Mouse (Mus musculus) retina, embryonic 14.5 days (tissue): ENCODE measurements around the gene Tuba1c.

Experiments used
- DNase-seq: peaks from one replicate; pipeline ENCODE4 v3.0.0-alpha.2; 2015; ENCODE audit warnings: low spot score

The Tuba1c gene

DNA sequence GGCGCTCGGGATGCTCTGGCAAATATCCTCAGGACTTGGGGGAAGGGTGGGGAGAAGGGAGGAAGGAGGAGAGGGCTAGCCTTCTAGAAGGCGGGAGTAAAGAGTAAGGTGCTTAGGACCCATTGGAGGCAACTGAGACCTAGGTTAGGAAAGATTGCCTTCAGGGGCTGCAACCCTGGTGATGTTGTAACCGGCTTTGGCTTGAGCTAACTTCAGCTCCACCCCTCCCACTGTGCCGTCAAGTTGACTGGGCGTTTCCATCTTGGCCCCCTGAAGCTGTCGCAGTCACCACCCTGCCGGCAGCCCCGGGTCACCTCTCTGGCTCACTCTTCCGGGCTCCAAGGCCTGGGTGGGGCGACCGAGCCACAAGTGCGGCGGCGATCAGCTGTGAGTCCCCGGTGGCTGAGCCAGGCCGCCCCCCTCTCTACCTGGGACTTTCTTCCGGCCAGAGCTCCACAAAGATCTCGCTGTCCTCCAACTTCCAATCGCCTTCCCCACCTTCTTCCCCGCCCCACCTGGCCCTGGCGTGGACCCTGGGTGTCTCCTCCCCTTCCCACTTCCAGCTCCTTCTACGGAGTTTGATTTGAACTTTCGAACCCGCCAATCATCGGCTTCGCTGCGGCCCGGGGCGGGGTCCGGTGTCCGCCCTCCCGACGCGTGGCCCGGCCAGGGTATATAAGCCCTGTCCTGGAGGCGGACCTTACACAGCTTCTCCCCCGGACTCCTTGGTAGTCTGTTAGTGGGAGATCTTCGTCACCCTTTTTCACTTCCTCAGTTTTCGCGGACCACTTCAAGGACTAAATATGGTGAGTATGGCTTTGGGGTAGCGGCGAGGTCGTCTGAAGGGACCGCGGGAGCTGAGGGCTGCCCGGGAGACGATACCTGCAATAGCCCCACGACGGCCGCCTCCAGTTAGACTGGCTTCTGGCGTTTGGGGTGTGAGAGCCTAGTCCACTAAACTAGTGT is at the start of gene Tuba1c:
Gene Tuba1c, plus strand, starts transcription at position 273 of the 966 bp plus-strand sequence.
- DNase-seq: peak; percentile 84

DNA sequence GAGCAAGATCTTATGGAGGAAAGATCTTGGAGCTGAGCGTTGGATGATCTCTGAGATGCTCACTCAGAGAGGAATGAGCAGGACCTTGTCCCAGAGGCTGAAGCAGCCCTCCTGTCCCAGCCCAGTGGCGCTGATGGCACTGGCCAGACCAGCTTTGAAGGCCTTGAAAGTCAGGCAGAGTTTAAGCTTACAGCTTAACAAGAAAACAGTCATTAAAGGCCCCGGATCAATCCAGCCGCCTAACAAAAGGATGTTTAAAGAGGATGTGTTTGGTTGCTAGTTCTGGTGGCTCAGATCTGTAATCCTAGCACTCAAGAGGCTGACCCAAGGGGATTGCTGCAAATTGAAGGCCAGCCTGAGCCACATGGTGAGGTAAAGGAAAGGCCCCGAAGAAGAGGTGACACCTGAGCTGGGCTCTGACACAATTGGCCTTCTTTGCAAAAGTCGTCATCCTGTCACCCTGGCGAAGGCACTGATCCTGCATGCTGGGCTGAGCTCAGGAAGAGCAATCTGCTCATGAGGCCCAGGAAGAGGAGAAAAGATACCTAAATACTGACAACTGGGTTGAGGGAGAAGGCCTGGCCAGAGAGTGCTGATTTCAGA is 49.6 kb upstream of the Tuba1c start:
- peak; percentile 23 for DNase-seq

DNA sequence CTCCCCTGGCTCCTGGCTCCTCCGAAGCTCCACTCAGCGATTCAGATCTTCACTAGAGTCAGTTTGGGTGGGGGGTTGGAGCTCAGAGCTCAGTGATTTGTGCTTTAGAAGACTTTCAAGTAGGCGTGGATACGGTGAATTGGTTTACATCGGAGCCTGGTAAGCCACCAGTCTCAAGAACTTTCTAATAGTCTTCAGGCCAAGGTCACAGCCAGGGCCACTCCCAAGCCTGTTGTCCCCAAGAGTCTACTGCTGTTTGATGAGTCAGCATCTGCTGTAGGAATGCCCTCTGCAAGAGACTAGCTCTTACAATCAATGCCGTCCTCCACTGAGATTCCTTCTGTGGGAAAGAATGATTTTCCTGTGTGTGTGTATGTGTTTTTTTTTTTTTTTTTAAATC is 47.6 kb upstream of the Tuba1c start:
- DNase-seq: no peak

- peak; percentile 98 for DNase-seq
Observed at GRCm38 (mm10) chr15:98983431-98984081, 46.1 kb upstream of the Tuba1c start.

- peak; percentile 57 for DNase-seq
Observed at GRCm38 (mm10) chr15:98984681-98985080, 45.0 kb upstream of the Tuba1c start.

DNA sequence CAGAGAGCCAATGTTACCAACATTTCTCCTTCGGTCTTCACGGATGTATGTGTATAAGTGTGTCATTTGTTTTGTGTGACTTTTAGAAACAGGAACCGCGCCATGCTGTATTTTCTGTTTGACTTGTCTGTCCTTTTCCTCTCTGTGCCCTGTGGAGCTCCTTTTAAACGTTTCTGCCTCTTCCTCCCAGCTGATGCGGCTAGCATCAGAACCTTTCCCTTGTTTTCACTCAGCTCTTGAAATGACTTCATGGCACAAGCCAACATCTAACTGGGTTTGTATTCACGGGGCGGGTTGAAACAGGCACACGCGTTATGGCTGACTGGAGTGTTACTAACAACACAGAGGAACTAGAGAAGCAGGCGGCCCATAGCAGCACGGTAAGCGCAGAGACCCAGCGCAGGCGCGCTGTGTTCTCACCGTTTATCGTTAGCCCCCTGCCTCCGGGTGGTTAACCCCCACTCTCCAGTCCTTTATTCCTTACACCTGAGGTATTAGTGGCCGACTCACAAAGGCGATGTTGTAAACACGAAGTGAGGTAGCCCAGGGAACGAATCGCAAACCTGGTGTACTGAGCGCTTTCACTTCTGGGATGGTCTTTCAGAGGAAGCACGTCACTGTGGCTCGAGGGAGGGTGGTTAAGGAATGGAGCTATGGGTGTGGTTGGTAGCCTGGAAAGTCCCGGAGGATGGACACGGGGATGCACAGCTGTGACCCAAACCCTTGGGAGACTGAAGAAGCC is 44.3 kb upstream of the Tuba1c start:
- DNase-seq: peak; percentile 77

- DNase-seq: peak; percentile 53
Observed at GRCm38 (mm10) chr15:98985982-98986715, 43.5 kb upstream of the Tuba1c start.

DNA sequence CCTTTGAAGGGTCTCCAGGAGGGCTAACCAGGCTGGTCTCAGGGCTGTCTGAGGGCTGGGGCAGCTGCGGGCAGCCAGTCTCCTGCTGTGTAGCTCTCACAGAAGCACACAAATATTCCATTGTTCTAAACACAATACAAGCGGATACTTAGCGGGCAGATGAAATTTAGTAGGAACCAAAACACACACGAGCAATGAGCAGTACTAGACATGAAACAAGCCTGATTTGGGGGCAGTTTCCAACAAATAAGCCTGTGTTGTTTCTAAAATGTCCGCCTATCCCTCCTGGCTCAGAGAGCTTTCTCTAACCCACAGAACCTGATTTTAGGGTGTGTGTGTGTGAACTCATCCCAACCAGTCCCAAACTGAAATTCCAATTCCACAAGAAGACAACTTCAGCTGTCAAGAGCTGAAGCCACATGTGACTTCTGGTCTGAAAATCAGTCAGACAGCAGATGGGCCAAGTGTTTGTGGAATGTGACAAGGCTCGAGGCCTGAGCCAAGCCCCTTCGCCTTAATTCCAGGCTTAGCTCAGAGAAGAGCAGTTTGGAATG is 42.5 kb upstream of the Tuba1c start:
- peak; percentile 82 for DNase-seq

DNA sequence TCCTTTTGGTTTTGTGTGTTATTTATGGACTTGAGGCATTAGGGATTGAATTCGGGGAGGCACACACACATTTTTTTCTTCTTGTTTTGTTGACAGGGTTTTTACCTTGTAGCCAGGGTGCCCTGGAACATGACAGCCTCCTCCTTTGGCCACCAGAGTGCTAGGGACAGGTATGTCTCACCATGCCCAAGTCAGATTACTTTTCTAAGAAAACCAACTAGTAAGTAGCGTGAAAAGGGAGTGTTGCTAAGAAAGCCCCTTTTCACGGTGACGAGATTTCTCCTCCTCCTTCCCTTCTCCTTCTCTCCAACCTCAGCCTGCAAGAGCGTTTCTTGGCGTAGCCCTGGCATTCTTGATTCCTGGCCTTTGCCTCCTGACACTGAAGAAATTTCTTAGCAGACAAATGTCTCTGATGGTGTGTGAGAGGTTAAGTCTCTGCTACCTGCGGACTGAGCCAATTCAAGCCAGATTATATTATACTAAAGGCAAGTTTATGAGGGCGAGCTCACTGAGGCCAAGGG is 42.0 kb upstream of the Tuba1c start:
- DNase-seq: no peak

DNA sequence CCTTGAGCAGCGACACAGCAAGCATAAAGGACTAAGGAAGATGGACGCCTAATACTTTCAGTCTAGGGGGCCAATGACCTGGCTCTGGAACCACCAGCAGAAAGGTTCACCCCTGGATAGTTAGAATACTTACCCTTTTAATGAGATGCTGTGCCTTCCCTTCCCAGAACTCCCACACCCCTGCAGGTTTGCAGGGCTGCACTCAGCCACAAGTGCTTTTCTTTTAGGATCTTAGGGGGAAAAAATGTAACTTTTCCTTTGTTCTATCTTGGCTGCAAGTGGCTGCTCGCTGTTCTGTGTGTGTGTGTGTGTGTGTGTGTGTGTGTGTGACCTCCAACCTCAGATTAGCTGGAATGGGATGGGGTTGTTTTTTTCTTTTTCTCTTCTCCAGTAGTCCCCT is 40.9 kb upstream of the Tuba1c start:
- no peak for DNase-seq

DNA sequence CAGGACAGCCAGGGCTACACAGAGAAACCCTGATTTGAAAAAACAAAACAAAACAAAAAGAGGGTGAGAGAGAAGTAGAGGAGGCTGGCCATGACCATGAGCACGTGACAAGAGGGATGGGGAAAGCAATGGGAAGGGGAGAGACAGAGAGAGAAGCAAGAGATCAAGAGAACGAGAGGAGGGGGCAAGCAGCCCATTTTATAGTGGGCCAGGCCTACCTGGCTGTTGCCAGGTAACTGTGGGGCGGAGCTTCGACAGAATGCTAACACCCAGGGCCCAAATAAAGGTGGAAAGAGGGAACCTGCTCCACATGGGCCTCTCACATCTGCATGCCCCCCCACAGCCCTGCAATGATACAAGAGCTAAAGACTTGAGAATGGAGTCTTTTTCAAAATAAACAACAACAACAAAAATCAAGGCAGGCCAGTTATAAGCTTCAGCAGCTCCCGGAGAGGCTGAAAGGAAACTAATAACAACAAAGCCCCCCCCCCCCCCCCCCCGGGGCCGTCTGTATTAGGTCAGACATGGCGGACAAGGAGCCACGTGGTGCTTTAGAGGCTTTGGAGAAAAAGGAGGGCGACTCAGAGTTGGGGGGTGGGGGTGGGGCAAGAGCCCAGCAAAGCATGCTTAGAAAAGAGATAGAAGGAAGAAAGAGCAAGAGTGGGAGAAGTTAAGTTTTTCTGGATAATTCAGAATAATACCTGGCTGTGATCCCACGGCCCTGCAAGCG is 39.8 kb upstream of the Tuba1c start:
- DNase-seq: peak; percentile 45

GRCm38 (mm10) chr15:98990669-98991539 is 38.8 kb upstream of the Tuba1c start:
- DNase-seq: peak; percentile 64

- DNase-seq: no peak
Observed at GRCm38 (mm10) chr15:98991540-98992050, 38.1 kb upstream of the Tuba1c start.

DNA sequence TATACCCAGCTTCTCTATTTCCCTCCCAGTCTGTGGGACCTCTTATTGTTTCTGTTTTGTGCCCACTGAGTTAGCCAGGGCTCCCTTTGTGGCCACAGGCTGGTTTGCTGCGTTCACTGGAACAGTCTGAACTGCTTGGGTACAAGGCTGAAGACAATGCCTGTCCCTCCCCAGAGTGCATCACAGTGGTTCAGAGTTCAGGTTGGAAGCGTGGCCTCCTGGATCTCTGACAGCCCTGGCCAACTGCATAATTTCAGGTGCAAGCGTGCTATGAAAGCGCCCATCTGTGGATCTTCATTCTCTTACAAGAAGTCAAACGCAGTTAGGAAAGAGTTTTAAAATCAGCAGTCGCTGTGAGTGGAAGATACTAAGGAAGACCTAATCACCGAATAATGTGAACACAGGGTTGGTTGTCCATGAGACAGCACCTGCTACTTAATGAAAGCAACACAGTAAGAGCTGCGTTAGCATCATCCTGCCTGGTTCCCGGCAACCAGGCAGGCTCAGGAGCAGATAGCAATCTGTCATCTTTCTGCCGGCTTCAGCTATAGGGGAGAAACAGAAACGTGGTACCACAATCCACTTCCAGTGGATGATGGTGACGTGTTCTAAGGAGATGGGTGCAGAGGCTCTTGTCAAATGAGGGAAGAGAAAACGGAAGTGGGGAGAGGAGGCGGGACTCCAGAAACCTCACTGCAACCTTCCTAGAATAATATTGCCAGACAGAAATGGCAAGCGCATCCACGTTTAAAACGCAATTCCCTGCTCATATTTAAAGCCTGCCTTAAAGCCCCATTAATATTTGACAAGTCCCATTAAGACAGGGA is 37.4 kb upstream of the Tuba1c start:
- peak; percentile 59 for DNase-seq

- DNase-seq: peak; percentile 95
Observed at GRCm38 (mm10) chr15:98993093-98993793, 36.4 kb upstream of the Tuba1c start.

DNA sequence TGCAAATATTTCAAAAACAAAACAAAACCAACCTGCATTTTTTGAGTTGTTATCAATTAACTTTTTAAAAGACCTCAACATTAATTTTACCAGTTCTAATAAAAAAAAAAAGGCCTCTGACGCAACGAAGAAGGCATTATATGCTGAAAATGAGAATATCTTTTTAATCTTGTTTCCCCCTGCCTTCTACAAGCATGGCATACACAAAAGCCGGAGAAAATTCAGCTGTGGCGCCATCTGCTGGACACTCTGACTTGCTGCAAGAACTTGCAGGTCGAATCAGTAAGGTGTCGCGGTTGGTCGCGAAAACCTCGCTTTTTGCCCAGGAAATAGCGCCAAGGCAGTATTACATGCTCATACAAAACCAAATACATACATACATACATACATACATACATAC is 35.8 kb upstream of the Tuba1c start:
- peak; percentile 98 for DNase-seq

DNA sequence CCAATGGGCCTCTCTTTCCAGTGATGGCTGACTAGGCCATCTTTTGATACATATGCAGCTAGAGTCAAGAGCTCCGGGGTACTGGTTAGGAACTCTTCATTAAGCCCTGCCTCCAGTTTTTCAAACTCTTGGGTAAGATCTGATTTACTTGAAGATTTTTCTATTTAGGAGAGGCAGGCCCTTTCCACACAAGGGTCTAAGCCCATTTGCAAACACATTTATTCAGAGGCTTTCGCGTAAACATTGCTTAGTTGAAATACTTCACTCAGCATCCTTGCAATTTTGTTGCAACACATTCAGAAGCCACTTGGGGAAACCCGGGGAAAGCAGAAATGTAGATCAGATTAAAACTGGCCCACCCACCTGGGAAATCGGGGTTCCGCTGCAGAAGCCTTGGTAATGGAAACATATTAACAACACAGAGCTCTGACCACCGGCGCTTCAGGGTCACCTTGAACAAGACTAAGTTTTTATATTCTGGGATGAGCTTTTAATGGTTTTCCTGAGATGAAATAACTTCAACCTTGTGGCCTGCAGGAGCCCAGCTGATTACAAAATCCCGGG is 34.7 kb upstream of the Tuba1c start:
- no peak for DNase-seq
